ENCODE assay signal across 1 mouse cellular context in genomic region chr7:43747788-43748187, GRCm38 (mm10).
TF ChIP-seq lines count a peak whose summit lies in the region.

No protein-coding gene starts in this region.

TF ChIP-seq in MEL, 35 proteins besides CTCF, POLR2A, EP300 and RAD21:
- TF ChIP-seq MEF2A (IDR thresholded peaks at IDR 0.05; ENCODE audit: extremely low read depth, insufficient replicate concordance, low read depth, low read length, poor library complexity, severe bottlenecking), result no peak
- TF ChIP-seq KAT2A (conservative IDR thresholded peaks at IDR 0.05; ENCODE audit: low read depth, low read length), result no peak
- no peak for TF ChIP-seq GATA1 (IDR thresholded peaks at IDR 0.05; ENCODE audit: low read depth, low read length)
- TF ChIP-seq MAZ (IDR thresholded peaks at IDR 0.05; ENCODE audit: low read depth, low read length), result no peak
- TF ChIP-seq JUND (IDR thresholded peaks at IDR 0.05; ENCODE audit: low read depth, low read length), result no peak
- no peak for TF ChIP-seq NELFE (IDR thresholded peaks at IDR 0.05; ENCODE audit: low read depth, low read length)
- no peak for TF ChIP-seq MYB (IDR thresholded peaks at IDR 0.05; ENCODE audit: low read depth, low read length)
- TF ChIP-seq CHD1 (IDR thresholded peaks at IDR 0.05; ENCODE audit: low read depth, low read length), result no peak
- TF ChIP-seq UBTF (IDR thresholded peaks at IDR 0.05; ENCODE audit: borderline replicate concordance, insufficient read depth, low read depth, low read length), result no peak
- TF ChIP-seq ZMIZ1 (IDR thresholded peaks at IDR 0.05; ENCODE audit: low read depth, low read length), result no peak
TF ChIP-seq in MEL: peak in this region for 0.
